31 mouse cellular contexts compared by ENCODE assay signal in genomic region chr5:134734920-134735319, GRCm38 (mm10). TPM values are rescaled to one million over a fixed set of nuclear protein-coding genes. Genes with fewer than 3 reads are reported as not detected.
DNase-seq lines count a peak whose midpoint lies in the region; ATAC-seq and TF ChIP-seq lines count a peak whose summit lies in the region.
"Had no signal": no experiment of that assay in that cellular context is flagged by ENCODE, and none has a peak within 500 bp of the region (broad histone marks: within the 10 kb centered on the region; RNA-seq: fewer than 3 reads in every experiment).

No protein-coding gene starts in this region.

- 44% methylated on average over 2 of the region's 2 CpGs for WGBS in heart, adult 2 months
- 60% methylated on average over 2 of the region's 2 CpGs for WGBS in liver, postnatal 0 days (ENCODE audit: insufficient replicate concordance)
- 82% methylated on average over 2 of the region's 2 CpGs for WGBS in liver, embryonic 11.5 days
- 88% methylated on average over 2 of the region's 2 CpGs for WGBS in midbrain, embryonic 11.5 days
- 86% methylated on average over 2 of the region's 2 CpGs for WGBS in midbrain, postnatal 0 days
- 61% methylated on average over 2 of the region's 2 CpGs for WGBS in stomach, postnatal 0 days

- no peak overlapping the region for H3K4me2 ChIP-seq in liver, postnatal 0 days (ENCODE audit: low read depth, low read length)
- no peak overlapping the region for H3K4me2 ChIP-seq in liver, embryonic 11.5 days
- no peak overlapping the region for H3K4me2 ChIP-seq in midbrain, embryonic 11.5 days
- H3K4me2 ChIP-seq in midbrain, postnatal 0 days (ENCODE audit: low read depth, low read length, poor library complexity, severe bottlenecking): no peak overlapping the region
- H3K4me2 ChIP-seq in stomach, postnatal 0 days (replicated peaks; ENCODE audit: low read depth): no peak overlapping the region
- H3K4me2 ChIP-seq: embryonic facial prominence, embryonic 13.5 days; limb, embryonic 12.5 days; liver, embryonic 13.5 days; lung, embryonic 14.5 days; midbrain, embryonic 12.5 days; neural tube, embryonic 13.5 days had no signal

- no peak overlapping the region for H3K4me3 ChIP-seq in heart, adult 2 months
- no peak overlapping the region for H3K4me3 ChIP-seq in liver, postnatal 0 days (ENCODE audit: low read depth, low read length)
- H3K4me3 ChIP-seq in liver, embryonic 11.5 days (ENCODE audit: low read depth, low read length): no peak overlapping the region
- no peak overlapping the region for H3K4me3 ChIP-seq in midbrain, embryonic 11.5 days (ENCODE audit: low read depth, low read length)
- H3K4me3 ChIP-seq in midbrain, postnatal 0 days (ENCODE audit: low read depth, low read length): no peak overlapping the region
- H3K4me3 ChIP-seq in stomach, postnatal 0 days (ENCODE audit: low read depth, low read length): no peak overlapping the region
- H3K4me3 ChIP-seq: embryonic facial prominence, embryonic 13.5 days; erythroblast, embryonic 14.5 days; gastrocnemius, adult 2 months; layer of hippocampus, adult 2 months; left cerebral cortex, adult 2 months; limb, embryonic 12.5 days; liver, embryonic 13.5 days; midbrain, embryonic 12.5 days; neural tube, embryonic 13.5 days had no signal

- H3K36me3 ChIP-seq in heart, adult 2 months (ENCODE audit: control insufficient read depth, insufficient read depth, low read length): no peaks in the 10 kb centered on the region
- H3K36me3 ChIP-seq in liver, postnatal 0 days (replicated peaks; ENCODE audit: insufficient read depth, low read length): no peaks in the 10 kb centered on the region
- H3K36me3 ChIP-seq in liver, embryonic 11.5 days (ENCODE audit: control insufficient read depth, insufficient read depth, low read length): no peaks in the 10 kb centered on the region
- H3K36me3 ChIP-seq in midbrain, embryonic 11.5 days (ENCODE audit: control insufficient read depth, insufficient read depth, low read length): no peaks in the 10 kb centered on the region
- H3K36me3 ChIP-seq in midbrain, postnatal 0 days (ENCODE audit: insufficient read depth, low read length): no peaks in the 10 kb centered on the region
- H3K36me3 ChIP-seq in stomach, postnatal 0 days (ENCODE audit: control insufficient read depth, insufficient read depth, low read length): no peaks in the 10 kb centered on the region; the same call in 1 of the 2 replicates
- H3K36me3 ChIP-seq: limb, embryonic 12.5 days; liver, embryonic 13.5 days; midbrain, embryonic 12.5 days; neural tube, embryonic 13.5 days had no signal

- intact Hi-C loops in heart, adult 2 months (cut with DNase I): no loop called here

- no peaks in the 10 kb centered on the region for H3K27me3 ChIP-seq in heart, adult 2 months (ENCODE audit: control insufficient read depth, insufficient read depth, low read length)
- no peaks in the 10 kb centered on the region for H3K27me3 ChIP-seq in liver, postnatal 0 days (ENCODE audit: insufficient read depth, low read length)
- H3K27me3 ChIP-seq in liver, embryonic 11.5 days (replicated peaks; ENCODE audit: control insufficient read depth, insufficient read depth, low read length): no peaks in the 10 kb centered on the region
- no peaks in the 10 kb centered on the region for H3K27me3 ChIP-seq in midbrain, embryonic 11.5 days (ENCODE audit: control insufficient read depth, insufficient read depth, low read length)
- no peaks in the 10 kb centered on the region for H3K27me3 ChIP-seq in midbrain, postnatal 0 days (ENCODE audit: insufficient read depth, low read length)
- H3K27me3 ChIP-seq in stomach, postnatal 0 days (ENCODE audit: control insufficient read depth, insufficient read depth, low read length): no peaks in the 10 kb centered on the region
- H3K27me3 ChIP-seq: embryonic facial prominence, embryonic 13.5 days; limb, embryonic 12.5 days; liver, embryonic 13.5 days; midbrain, embryonic 12.5 days; neural tube, embryonic 13.5 days had no signal

- TF ChIP-seq EP300 in heart, adult 2 months (IDR thresholded peaks at IDR 0.05; ENCODE audit: insufficient read depth, low read depth, low read length): no peak
- TF ChIP-seq EP300 in liver, postnatal 0 days (IDR thresholded peaks at IDR 0.05; ENCODE audit: low read depth): no peak
- TF ChIP-seq EP300 in stomach, postnatal 0 days (optimal IDR thresholded peaks at IDR 0.05): no peak

- no peak overlapping the region for H3K27ac ChIP-seq in heart, adult 2 months
- no peak overlapping the region for H3K27ac ChIP-seq in liver, postnatal 0 days (ENCODE audit: low read depth)
- no peak overlapping the region for H3K27ac ChIP-seq in liver, embryonic 11.5 days (ENCODE audit: low read depth, low read length)
- no peak overlapping the region for H3K27ac ChIP-seq in midbrain, embryonic 11.5 days (ENCODE audit: low read depth, low read length)
- no peak overlapping the region for H3K27ac ChIP-seq in midbrain, postnatal 0 days (ENCODE audit: low read depth, low read length)
- H3K27ac ChIP-seq in stomach, postnatal 0 days (replicated peaks): no peak overlapping the region; the same call in 1 of the 2 replicates
- H3K27ac ChIP-seq: embryonic facial prominence, embryonic 13.5 days; gastrocnemius, adult 2 months; layer of hippocampus, adult 2 months; left cerebral cortex, adult 2 months; limb, embryonic 12.5 days; liver, embryonic 13.5 days; midbrain, embryonic 12.5 days; neural tube, embryonic 13.5 days had no signal

- H3K4me1 ChIP-seq in heart, adult 2 months (ENCODE audit: control insufficient read depth, insufficient read depth, low read length): no peaks in the 10 kb centered on the region
- no peaks in the 10 kb centered on the region for H3K4me1 ChIP-seq in liver, postnatal 0 days (ENCODE audit: insufficient read depth)
- no peaks in the 10 kb centered on the region for H3K4me1 ChIP-seq in liver, embryonic 11.5 days (replicated peaks; ENCODE audit: control insufficient read depth, insufficient read depth, low read length)
- no peaks in the 10 kb centered on the region for H3K4me1 ChIP-seq in midbrain, embryonic 11.5 days (ENCODE audit: control insufficient read depth, insufficient read depth, low read length)
- no peaks in the 10 kb centered on the region for H3K4me1 ChIP-seq in midbrain, postnatal 0 days (ENCODE audit: insufficient read depth, low read length)
- H3K4me1 ChIP-seq in stomach, postnatal 0 days (replicated peaks; ENCODE audit: control insufficient read depth, insufficient read depth): 0 out of 2 replicates have a peak, but pooled peaks cover 3% of the 10 kb centered on the region
- H3K4me1 ChIP-seq: liver, embryonic 13.5 days; midbrain, embryonic 12.5 days had no signal

- TF ChIP-seq CTCF in heart, adult 2 months (IDR thresholded peaks at IDR 0.05): no peak
- TF ChIP-seq CTCF in liver, postnatal 0 days (IDR thresholded peaks at IDR 0.05; ENCODE audit: low read depth): no peak
- no peak for TF ChIP-seq CTCF in midbrain, postnatal 0 days (IDR thresholded peaks at IDR 0.05)
- no peak for TF ChIP-seq CTCF in stomach, postnatal 0 days (IDR thresholded peaks at IDR 0.05; ENCODE audit: low read depth)

- ATAC-seq in liver, postnatal 0 days: peak; percentile 80
- ATAC-seq in liver, embryonic 11.5 days (replicated peaks; ENCODE audit: low FRiP score): no peak
- no peak for ATAC-seq in midbrain, embryonic 11.5 days (ENCODE audit: low FRiP score)
- ATAC-seq in midbrain, postnatal 0 days (ENCODE audit: low FRiP score): no peak
- 0 out of 2 replicates have a peak, but pooled peaks have one; percentile 16 for ATAC-seq in stomach, postnatal 0 days (ENCODE audit: low FRiP score, low TSS enrichment)
- ATAC-seq: forebrain, embryonic 16.5 days; hindbrain, embryonic 16.5 days had no signal

- peak; percentile 23 to 40 for DNase-seq in heart, adult 2 months
- no peak for DNase-seq in heart, postnatal 4 days
- no peak for DNase-seq in liver, postnatal 0 days
- DNase-seq in liver, embryonic 11.5 days (ENCODE audit: low spot score): no peak
- DNase-seq in midbrain, embryonic 11.5 days (ENCODE audit: low spot score, missing footprints): peak; percentile 85
- no peak for DNase-seq in midbrain, postnatal 0 days (ENCODE audit: low spot score)
- no peak for DNase-seq in stomach, postnatal 0 days (ENCODE audit: low spot score)
- DNase-seq in right cerebral cortex, postnatal 25 days: no peak
- DNase-seq: adrenal gland, postnatal 10 days; cerebellum, adult 11-12 months; cerebellum, adult 9-11 months; embryo, embryonic 11 days; gastrocnemius, adult 2 months; gastrocnemius, postnatal 36 days; kidney, adult 18-20 months; kidney, postnatal 36 days; liver, embryonic 13.5 days; lung, embryonic 14.5 days; thymus, postnatal 14 days had no signal

- no peak overlapping the region for H3K9ac ChIP-seq in heart, adult 2 months (ENCODE audit: low read depth, low read length)
- no peak overlapping the region for H3K9ac ChIP-seq in liver, postnatal 0 days (replicated peaks)
- H3K9ac ChIP-seq in liver, embryonic 11.5 days (ENCODE audit: low read depth, low read length): no peak overlapping the region
- H3K9ac ChIP-seq in midbrain, embryonic 11.5 days (ENCODE audit: low read length): no peak overlapping the region
- no peak overlapping the region for H3K9ac ChIP-seq in midbrain, postnatal 0 days (replicated peaks; ENCODE audit: low read length, poor library complexity, severe bottlenecking)
- H3K9ac ChIP-seq in stomach, postnatal 0 days (ENCODE audit: low read length): no peak overlapping the region
- H3K9ac ChIP-seq: embryonic facial prominence, embryonic 13.5 days; limb, embryonic 12.5 days; liver, embryonic 13.5 days; lung, embryonic 14.5 days; midbrain, embryonic 12.5 days; neural tube, embryonic 13.5 days had no signal

- no peak for TF ChIP-seq POLR2A in heart, adult 2 months (IDR thresholded peaks at IDR 0.05; ENCODE audit: insufficient read depth, low read depth, low read length)

- H3K79me2 ChIP-seq in heart, adult 2 months (replicated peaks; ENCODE audit: control insufficient read depth, insufficient read depth, low read length): no peaks in the 10 kb centered on the region

- no peaks in the 10 kb centered on the region for H3K9me3 ChIP-seq in liver, postnatal 0 days (ENCODE audit: low read length)
- H3K9me3 ChIP-seq in liver, embryonic 11.5 days (ENCODE audit: control insufficient read depth, low read length): no peaks in the 10 kb centered on the region
- H3K9me3 ChIP-seq in midbrain, embryonic 11.5 days (ENCODE audit: control insufficient read depth, low read length): no peaks in the 10 kb centered on the region
- H3K9me3 ChIP-seq in midbrain, postnatal 0 days (ENCODE audit: low read length): no peaks in the 10 kb centered on the region
- H3K9me3 ChIP-seq in stomach, postnatal 0 days (ENCODE audit: control insufficient read depth, low read length): no peaks in the 10 kb centered on the region
- H3K9me3 ChIP-seq: embryonic facial prominence, embryonic 13.5 days; limb, embryonic 12.5 days; liver, embryonic 13.5 days; midbrain, embryonic 12.5 days; neural tube, embryonic 13.5 days had no signal

RNA-seq across cellular contexts. Expression of gene Eln, which starts 12.2 kb away (rescaled TPM):
- total RNA-seq in heart, adult 2 months (2021): 10 to 100 TPM; 33.5 to 49.9 TPM
- polyA plus RNA-seq in heart, adult 2 months (2012; rRNA removed): 124 and 131 TPM in 2 replicates
- total RNA-seq in heart, postnatal 4 days (2021): 1,000 to 10,000 TPM in 1 of 2 experiments, 100 to 1,000 TPM in 1; 932 to 1,129 TPM
- 14.8 TPM in 2 replicates for polyA plus RNA-seq in liver, postnatal 0 days (2015; fragmentation: Nextera tagmentation; extraction: Ambion mirVana)
- 3.5 and 4.4 TPM in 2 replicates for polyA plus RNA-seq in liver, embryonic 11.5 days (2014; fragmentation: Nextera tagmentation; extraction: Ambion mirVana)
- polyA plus RNA-seq in midbrain, embryonic 11.5 days (2014; fragmentation: Nextera tagmentation; extraction: Ambion mirVana): 1.1 and 2.0 TPM in 2 replicates
- 27.7 and 35.8 TPM in 2 replicates for total RNA-seq in midbrain, postnatal 0 days (2014; rRNA removed)
- polyA plus RNA-seq in midbrain, postnatal 0 days (2015; fragmentation: Nextera tagmentation; extraction: Ambion mirVana): 35.0 and 36.2 TPM in 2 replicates
- polyA plus RNA-seq in stomach, postnatal 0 days (2015; fragmentation: Nextera tagmentation; extraction: Ambion mirVana): 254 and 340 TPM in 2 replicates
- total RNA-seq: CH12.LX; megakaryocyte, adult 5-6 weeks had no signal
- polyA plus RNA-seq: C2C12; erythroblast, embryonic 14.5 days had no signal

RNA-seq across cellular contexts. Expression of gene Limk1, which starts 46.5 kb away (rescaled TPM):
- total RNA-seq in heart, adult 2 months (2021): 1 to 10 TPM; 4.0 to 5.0 TPM
- polyA plus RNA-seq in heart, adult 2 months (2012; rRNA removed): 7.3 and 8.1 TPM in 2 replicates
- total RNA-seq in heart, postnatal 4 days (2021): 10 to 100 TPM; 13.5 to 14.9 TPM
- polyA plus RNA-seq in liver, postnatal 0 days (2015; fragmentation: Nextera tagmentation; extraction: Ambion mirVana): 0.59 and 0.73 TPM in 2 replicates
- polyA plus RNA-seq in liver, embryonic 11.5 days (2014; fragmentation: Nextera tagmentation; extraction: Ambion mirVana): 1.7 and 1.8 TPM in 2 replicates
- polyA plus RNA-seq in midbrain, embryonic 11.5 days (2014; fragmentation: Nextera tagmentation; extraction: Ambion mirVana): 8.4 and 9.1 TPM in 2 replicates
- 72.9 and 76.5 TPM in 2 replicates for total RNA-seq in midbrain, postnatal 0 days (2014; rRNA removed)
- 15.5 and 16.7 TPM in 2 replicates for polyA plus RNA-seq in midbrain, postnatal 0 days (2015; fragmentation: Nextera tagmentation; extraction: Ambion mirVana)
- 1.9 and 2.2 TPM in 2 replicates for polyA plus RNA-seq in stomach, postnatal 0 days (2015; fragmentation: Nextera tagmentation; extraction: Ambion mirVana)

Comparison
In these comparisons a context has a peak if more than half of its experiments do, and no peak if none do; other contexts are left out.
1. DNase-seq: peak in heart, adult 2 months (2 of 2) and midbrain, embryonic 11.5 days (single experiment); none in heart, postnatal 4 days (single experiment), liver, postnatal 0 days (single experiment), liver, embryonic 11.5 days (single experiment), midbrain, postnatal 0 days (single experiment), stomach, postnatal 0 days (single experiment) and right cerebral cortex, postnatal 25 days (single experiment).
2. ATAC-seq: peak in liver, postnatal 0 days (single experiment) and stomach, postnatal 0 days (single experiment); none in liver, embryonic 11.5 days (single experiment), midbrain, embryonic 11.5 days (single experiment) and midbrain, postnatal 0 days (single experiment).